Mouse (Mus musculus): Measurements from ENCODE around the gene Vps37b. TPM values are rescaled to one million over a fixed set of nuclear protein-coding genes. Genes with fewer than 3 reads are reported as not detected.

Vps37b gene
- total RNA-seq, 2 experiments from 2014 or later = 41.2 to 47.2 TPM

- no peak for DNase-seq (ENCODE audit: extremely low spot score in 1 of 2, low spot score in 1 of 2)
Observed at GRCm38 (mm10) chr5:124025146-124025545, 6.9 kb downstream of the Vps37b start.

GRCm38 (mm10) chr5:124024677-124025076, 7.4 kb downstream of the Vps37b start:
- no peak for DNase-seq (ENCODE audit: extremely low spot score in 1 of 2, low spot score in 1 of 2)

GRCm38 (mm10) chr5:124022365-124022764, 9.7 kb downstream of the Vps37b start:
- DNase-seq (ENCODE audit: extremely low spot score in 1 of 2, low spot score in 1 of 2) = no peak

GRCm38 (mm10) chr5:124021701-124022100, 10.4 kb downstream of the Vps37b start:
- DNase-seq (ENCODE audit: extremely low spot score in 1 of 2, low spot score in 1 of 2) = no peak

GRCm38 (mm10) chr5:124021148-124021547, 10.9 kb downstream of the Vps37b start:
- DNase-seq (ENCODE audit: extremely low spot score in 1 of 2, low spot score in 1 of 2) = no peak

- DNase-seq (ENCODE audit: extremely low spot score in 1 of 2, low spot score in 1 of 2) = peak in 1 of 2 experiments; percentile 54
Observed at GRCm38 (mm10) chr5:124019348-124020216, 12.5 kb downstream of the Vps37b start.

DNA sequence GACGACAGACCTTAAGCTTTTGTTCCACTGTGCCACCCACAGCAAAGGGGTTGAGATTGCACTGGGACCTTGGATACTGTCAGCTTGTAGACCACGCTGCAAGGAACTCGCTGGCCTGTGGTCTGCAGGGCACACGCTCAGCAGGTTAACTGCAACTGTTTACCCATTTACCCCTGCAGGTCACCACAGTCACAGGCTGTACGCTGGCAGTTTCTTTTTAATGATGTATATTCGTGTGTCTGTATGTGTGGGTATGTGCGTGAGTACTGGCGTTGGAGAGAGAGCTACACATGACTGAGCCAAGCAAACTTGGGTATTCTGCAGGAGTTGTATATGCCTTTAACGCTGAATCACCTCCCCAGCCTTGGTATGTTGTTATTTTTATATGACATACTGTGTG, 13.4 kb downstream of the Vps37b start:
- no peak for DNase-seq (ENCODE audit: extremely low spot score in 1 of 2, low spot score in 1 of 2)

DNA sequence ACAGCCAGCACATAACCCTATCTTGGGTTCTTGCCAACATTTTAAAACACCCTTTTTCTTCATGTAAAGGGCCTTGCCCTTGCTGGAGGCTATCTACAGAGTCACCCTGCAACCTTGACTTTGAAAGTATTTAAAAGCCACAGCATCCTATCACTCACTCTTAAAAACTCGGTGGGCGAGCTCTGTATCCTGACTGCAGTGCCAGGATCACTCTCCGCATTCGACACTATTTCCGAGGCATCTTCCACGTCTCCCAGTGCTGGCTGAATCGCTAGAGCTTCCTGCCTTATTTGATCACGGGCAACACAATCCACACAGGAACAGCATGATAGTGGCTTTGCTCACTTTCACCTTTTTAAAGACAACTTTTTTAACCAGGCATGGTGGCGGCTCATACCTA, 14.1 kb downstream of the Vps37b start:
- no peak for DNase-seq (ENCODE audit: extremely low spot score in 1 of 2, low spot score in 1 of 2)

DNA sequence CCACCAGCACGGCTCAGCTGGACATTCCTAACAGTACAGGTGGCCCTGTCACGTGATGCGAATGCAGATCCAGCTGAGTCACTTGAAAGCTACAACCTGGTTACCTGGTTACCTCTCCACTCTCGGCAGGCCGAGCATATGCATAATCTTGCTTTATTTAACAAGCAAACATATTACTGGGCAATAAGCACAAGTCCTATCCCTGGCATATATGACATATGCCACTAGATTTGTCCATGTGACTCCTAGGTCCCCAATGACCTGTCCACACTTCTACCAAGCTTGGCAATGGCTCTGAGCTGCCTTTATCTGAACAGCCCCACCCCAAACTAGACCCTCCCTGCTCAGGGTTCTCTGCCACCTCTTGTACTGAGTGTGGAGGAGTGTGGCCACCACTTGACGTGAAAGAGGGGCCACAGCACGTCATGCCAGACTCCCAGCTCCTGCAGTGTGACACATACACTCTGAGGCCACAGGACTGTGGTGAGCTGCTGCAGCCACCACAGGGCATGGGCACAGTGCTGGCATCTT, 15.7 kb downstream of the Vps37b start:
- DNase-seq (ENCODE audit: extremely low spot score in 1 of 2, low spot score in 1 of 2) = no peak

- DNase-seq (ENCODE audit: extremely low spot score in 1 of 2, low spot score in 1 of 2) = no peak
Observed at GRCm38 (mm10) chr5:124015727-124016126, 16.3 kb downstream of the Vps37b start.

DNA sequence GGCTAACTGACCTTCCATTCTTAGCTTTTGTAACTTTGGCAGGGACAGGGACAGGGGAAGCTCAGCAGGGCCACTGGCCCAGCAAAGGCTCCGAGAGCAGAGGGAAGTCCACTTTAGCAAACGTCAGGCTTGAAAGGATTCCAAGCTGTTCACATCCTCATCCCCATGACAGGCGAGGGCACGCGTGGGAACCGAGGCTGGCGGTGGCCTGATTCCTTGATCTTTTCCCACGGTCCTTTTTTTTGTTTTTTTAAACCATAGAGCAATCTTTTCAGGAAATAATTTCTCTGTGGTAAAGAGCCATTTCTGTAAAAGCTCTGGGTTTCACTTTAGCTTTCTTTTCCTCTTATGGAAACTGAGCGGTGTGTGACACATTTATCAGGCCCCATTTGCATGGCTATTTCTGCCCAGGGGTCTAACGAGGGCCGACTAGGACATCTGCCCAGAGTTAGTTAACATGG, 17.2 kb downstream of the Vps37b start:
- no peak for DNase-seq (ENCODE audit: extremely low spot score in 1 of 2, low spot score in 1 of 2)

- no peak for DNase-seq (ENCODE audit: extremely low spot score in 1 of 2, low spot score in 1 of 2)
Observed at GRCm38 (mm10) chr5:124014180-124014579, 17.9 kb downstream of the Vps37b start.

DNA sequence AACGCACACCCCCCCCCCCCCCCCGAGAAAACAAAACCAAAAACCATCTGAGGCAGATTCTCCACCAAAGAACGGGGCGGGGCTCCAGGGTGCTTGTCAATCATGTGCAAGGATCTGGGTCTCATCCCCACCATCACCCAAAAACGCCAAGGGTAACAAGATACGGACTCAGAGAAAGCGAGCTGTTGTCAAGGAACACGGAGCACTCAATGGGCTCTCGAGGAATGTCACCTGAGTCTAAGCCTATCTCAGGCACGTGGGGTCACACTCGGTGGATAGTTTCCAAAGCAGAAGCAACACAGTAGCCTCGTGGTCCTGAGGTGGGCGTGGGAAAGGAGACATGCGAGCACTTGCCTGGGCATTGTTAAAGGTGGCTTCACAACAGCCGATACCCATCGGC, 18.3 kb downstream of the Vps37b start:
- DNase-seq (ENCODE audit: extremely low spot score in 1 of 2, low spot score in 1 of 2) = no peak

DNA sequence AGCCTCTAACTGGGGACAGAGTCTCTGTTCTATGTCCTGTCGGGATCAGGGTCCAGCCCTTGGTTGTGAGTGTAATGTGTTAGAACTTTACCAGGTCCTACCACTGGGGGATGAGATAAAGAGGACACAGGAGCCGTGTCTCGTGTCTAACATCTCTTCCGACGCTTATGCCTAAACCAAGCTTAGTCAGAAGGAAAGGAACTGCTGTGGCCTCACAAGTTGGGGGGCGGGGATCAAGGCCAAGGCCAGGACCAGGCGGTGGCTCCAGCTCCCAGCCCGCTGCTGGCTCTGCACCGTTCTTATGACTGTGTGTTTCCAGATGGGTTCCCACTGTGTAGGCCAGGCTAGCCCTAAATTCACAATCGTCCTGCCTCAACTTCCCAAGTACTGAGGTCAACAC, 19.2 kb downstream of the Vps37b start:
- no peak for DNase-seq (ENCODE audit: extremely low spot score in 1 of 2, low spot score in 1 of 2)

GRCm38 (mm10) chr5:124011927-124012326, 20.1 kb downstream of the Vps37b start:
- no peak for DNase-seq (ENCODE audit: extremely low spot score in 1 of 2, low spot score in 1 of 2)

- peak in 1 of 2 experiments; percentile 57 for DNase-seq (ENCODE audit: extremely low spot score in 1 of 2, low spot score in 1 of 2)
Observed at GRCm38 (mm10) chr5:124010910-124011655, 21.0 kb downstream of the Vps37b start.

- DNase-seq (ENCODE audit: extremely low spot score in 1 of 2, low spot score in 1 of 2) = no peak
Observed at GRCm38 (mm10) chr5:124010077-124010476, 22.0 kb downstream of the Vps37b start.

DNA sequence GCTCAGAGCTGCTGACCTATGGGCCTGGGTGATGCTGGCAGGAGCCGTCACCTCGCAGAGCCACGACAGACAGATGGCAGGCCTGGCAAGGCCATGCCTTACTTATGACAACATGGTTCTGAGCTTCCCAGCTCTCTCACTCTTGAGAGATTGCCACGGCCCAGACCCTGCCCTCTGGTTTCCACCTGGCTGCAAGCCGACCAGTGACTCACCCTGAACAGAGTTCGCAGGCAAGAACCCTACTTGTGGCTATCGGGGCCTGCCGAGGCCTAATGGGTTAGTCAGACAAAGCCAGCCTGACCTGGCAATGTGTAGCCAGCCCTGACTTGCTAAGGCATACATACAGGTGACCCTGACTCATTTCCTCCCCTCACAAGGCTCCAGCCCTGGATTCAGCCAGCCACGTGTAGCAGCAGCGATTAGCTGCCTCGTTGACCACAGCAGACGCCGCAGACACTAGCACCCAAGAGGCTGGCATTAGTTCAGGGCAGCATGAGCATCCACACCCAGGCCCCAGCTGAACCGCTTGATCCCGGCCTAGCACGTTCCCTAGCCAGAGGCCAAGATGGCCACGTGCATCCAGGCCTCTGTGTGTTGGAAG, 25.1 kb downstream of the Vps37b start:
- DNase-seq (ENCODE audit: extremely low spot score in 1 of 2, low spot score in 1 of 2) = no peak

DNA sequence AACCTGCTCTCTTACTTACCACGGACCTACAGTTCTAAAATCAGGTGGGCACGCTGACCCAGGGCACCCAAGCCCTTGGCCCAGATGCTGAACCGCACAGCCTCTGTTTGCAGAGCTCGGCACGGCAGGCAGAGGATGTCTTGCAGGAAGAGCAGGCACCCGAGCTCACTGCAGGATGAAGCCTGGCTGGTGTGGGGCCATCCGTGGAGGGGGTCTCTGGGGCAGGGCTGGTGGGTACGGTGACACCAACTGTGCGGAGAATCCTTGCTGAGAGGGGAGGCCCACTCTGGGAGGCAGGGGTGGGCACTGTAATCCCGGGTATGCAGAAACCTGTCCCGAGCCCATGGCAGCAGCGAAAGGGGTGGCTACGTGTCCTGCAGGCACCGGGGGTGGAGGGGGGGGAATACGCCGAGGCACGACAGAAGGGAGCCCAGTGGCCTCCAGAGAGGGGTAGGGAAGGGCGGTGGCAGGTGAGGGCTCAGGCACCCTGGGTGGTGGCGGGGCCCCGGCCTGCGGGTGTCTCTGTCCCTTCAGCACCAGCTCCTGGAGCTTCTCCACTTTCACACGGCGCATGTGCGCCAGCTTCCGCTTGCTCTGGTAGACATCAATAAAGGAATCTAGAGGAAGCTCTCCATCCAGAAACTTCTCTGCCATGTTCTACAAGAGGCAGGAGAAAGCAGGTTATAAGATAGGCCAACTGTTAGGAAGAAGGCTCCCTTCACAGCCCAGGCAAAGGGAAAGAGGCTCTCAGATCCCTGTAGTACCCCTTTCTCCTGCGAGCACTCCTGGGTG, 25.8 kb downstream of the Vps37b start:
- DNase-seq (ENCODE audit: extremely low spot score in 1 of 2, low spot score in 1 of 2) = no peak

- no peak for DNase-seq (ENCODE audit: extremely low spot score in 1 of 2, low spot score in 1 of 2)
Observed at GRCm38 (mm10) chr5:124005591-124005990, 26.5 kb downstream of the Vps37b start.
